Mouse (Mus musculus) MEL (cell line): Measurements from ENCODE around the gene Hcls1. TPM values are rescaled to one million over a fixed set of nuclear protein-coding genes. Genes with fewer than 3 reads are reported as not detected.

Source experiments
- DNase-seq: peaks from one replicate; pipeline ENCODE4 v3.0.0; 2011; ENCODE audit warnings: low read depth, low spot score
- H3K27ac ChIP-seq: 2 replicates; pipeline ENCODE4 v1.5.1; 2012; ENCODE audit warnings: low read depth, mild to moderate bottlenecking, control low read depth, low read length, moderate library complexity; ENCODE audit not compliant: control insufficient read depth
- H3K27me3 ChIP-seq, 2 experiments: fragments of 150-350 bp in 1 of 2; sonication (generic) in 1 of 2; 2 replicates each; pipeline ENCODE4 v1.6.1; 2012; ENCODE audit warnings: low read length in 2 of 2, mild to moderate bottlenecking in 2 of 2, improper control_type of control experiment in 1 of 2, moderate library complexity in 1 of 2; ENCODE audit not compliant: insufficient read depth in 2 of 2, control insufficient read depth in 1 of 2
- H3K36me3 ChIP-seq, 2 experiments: 2 replicates each; pipeline ENCODE4 v1.6.1; 2012 to 2014; ENCODE audit warnings: low read length in 2 of 2, improper control_type of control experiment in 1 of 2, inconsistent platforms in 1 of 2, mild to moderate bottlenecking in 1 of 2; ENCODE audit not compliant: insufficient read depth in 2 of 2, control insufficient read depth in 1 of 2
- H3K4me1 ChIP-seq, 2 experiments: fragments of 150-350 bp in 1 of 2; sonication (generic) in 1 of 2; 2 replicates each; pipeline ENCODE4 v1.6.1; 2012; ENCODE audit warnings: low read length in 2 of 2, improper control_type of control experiment in 1 of 2, mild to moderate bottlenecking in 1 of 2; ENCODE audit not compliant: insufficient read depth in 2 of 2, control insufficient read depth in 1 of 2
- H3K4me3 ChIP-seq, 2 experiments: fragments of 150-350 bp in 1 of 2; sonication (generic) in 1 of 2; 2 replicates each; pipeline ENCODE4 v1.5.1; 2012; ENCODE audit warnings: low read depth in 2 of 2, low read length in 2 of 2, mild to moderate bottlenecking in 2 of 2, moderate library complexity in 2 of 2, control low read depth in 1 of 2, improper control_type of control experiment in 1 of 2; ENCODE audit not compliant: control insufficient read depth in 1 of 2, insufficient read depth in 1 of 2
- H3K79me2 ChIP-seq: 2 replicates; pipeline ENCODE4 v1.6.1; 2012; ENCODE audit warnings: mild to moderate bottlenecking, low read length, moderate library complexity; ENCODE audit not compliant: control insufficient read depth, poor library complexity, insufficient read depth
- H3K9ac ChIP-seq: 2 replicates; pipeline ENCODE4 v1.6.1; 2012; ENCODE audit warnings: low read depth, mild to moderate bottlenecking, control low read depth, low read length, moderate library complexity; ENCODE audit not compliant: control insufficient read depth, poor library complexity, severe bottlenecking
- H3K9me3 ChIP-seq: fragments of 150-350 bp; sonication (generic); replicated peaks from 2 replicates; pipeline ENCODE4 v1.6.1; 2012; ENCODE audit warnings: mild to moderate bottlenecking, low read length, improper control_type of control experiment, moderate library complexity; ENCODE audit not compliant: insufficient read depth
- CHD1 ChIP-seq: IDR thresholded peaks from 2 replicates; pipeline ENCODE4 v1.6.1; 2012; ENCODE audit warnings: low read depth, mild to moderate bottlenecking, inconsistent platforms, low read length, improper control_type of control experiment
- CHD2 ChIP-seq: IDR thresholded peaks from 2 replicates; pipeline ENCODE4 v1.6.1; 2011; ENCODE audit warnings: low read length, improper control_type of control experiment
- CTCF ChIP-seq, 3 experiments: IDR thresholded peaks in 2 of 3; conservative IDR thresholded peaks in 1 of 3; 2 replicates each; pipeline ENCODE4 v1.5.1; 2011 to 2012; ENCODE audit warnings: low read length in 3 of 3, low read depth in 2 of 3, mild to moderate bottlenecking in 2 of 3, improper control_type of control experiment in 1 of 3, inconsistent platforms in 1 of 3, mixed read lengths in 1 of 3, moderate library complexity in 1 of 3; ENCODE audit not compliant: control insufficient read depth in 1 of 3, insufficient read depth in 1 of 3, poor library complexity in 1 of 3, severe bottlenecking in 1 of 3
- E2F4 ChIP-seq: IDR thresholded peaks from 2 replicates; pipeline ENCODE4 v1.6.1; 2011; ENCODE audit warnings: low read depth, low read length, improper control_type of control experiment, borderline replicate concordance
- ELF1 ChIP-seq: IDR thresholded peaks from 2 replicates; pipeline ENCODE4 v1.6.1; 2014; ENCODE audit warnings: low read depth, mild to moderate bottlenecking, inconsistent platforms, low read length, improper control_type of control experiment, moderate library complexity
- EP300 ChIP-seq, 2 experiments: IDR thresholded peaks; 2 replicates each; pipeline ENCODE4 v1.6.1; 2011; ENCODE audit warnings: improper control_type of control experiment in 2 of 2, low read length in 2 of 2, low read depth in 1 of 2, mild to moderate bottlenecking in 1 of 2
- ETS1 ChIP-seq: IDR thresholded peaks from 2 replicates; pipeline ENCODE4 v1.6.1; 2012; ENCODE audit warnings: low read depth, mild to moderate bottlenecking, inconsistent platforms, low read length, improper control_type of control experiment, moderate library complexity
- GATA1 ChIP-seq: IDR thresholded peaks from 2 replicates; pipeline ENCODE4 v1.6.1; 2011; ENCODE audit warnings: low read depth, low read length, improper control_type of control experiment
- JUND ChIP-seq: IDR thresholded peaks from 2 replicates; pipeline ENCODE4 v1.6.1; 2011; ENCODE audit warnings: low read depth, mild to moderate bottlenecking, improper control_type of control experiment, low read length
- MAX ChIP-seq: IDR thresholded peaks from 2 replicates; pipeline ENCODE4 v1.6.1; 2011; ENCODE audit warnings: low read length, improper control_type of control experiment
- MXI1 ChIP-seq: IDR thresholded peaks from 2 replicates; pipeline ENCODE4 v1.6.1; 2011; ENCODE audit warnings: mild to moderate bottlenecking, low read depth, low read length, improper control_type of control experiment
- POLR2AphosphoS5 ChIP-seq: IDR thresholded peaks from 2 replicates; pipeline ENCODE4 v1.6.1; 2012; ENCODE audit warnings: low read depth, borderline replicate concordance, mild to moderate bottlenecking, inconsistent platforms, low read length, moderate library complexity, mixed read lengths
- SIN3A ChIP-seq: IDR thresholded peaks from 2 replicates; pipeline ENCODE4 v1.6.1; 2012; ENCODE audit warnings: low read length, improper control_type of control experiment, inconsistent platforms
- TBP ChIP-seq: IDR thresholded peaks from 2 replicates; pipeline ENCODE4 v1.8.0; 2011; ENCODE audit warnings: low read depth, low read length, improper control_type of control experiment
- TCF12 ChIP-seq: IDR thresholded peaks from 2 replicates; pipeline ENCODE4 v1.6.1; 2014; ENCODE audit warnings: low read depth, mild to moderate bottlenecking, inconsistent platforms, low read length, improper control_type of control experiment, moderate library complexity
- USF1 ChIP-seq: IDR thresholded peaks from 2 replicates; pipeline ENCODE4 v1.6.1; 2014; ENCODE audit warnings: low read depth, mild to moderate bottlenecking, inconsistent platforms, low read length, improper control_type of control experiment, moderate library complexity
- ZKSCAN1 ChIP-seq: IDR thresholded peaks from 2 replicates; pipeline ENCODE4 v1.6.1; 2012; ENCODE audit warnings: low read depth, mild to moderate bottlenecking, inconsistent platforms, low read length, improper control_type of control experiment, moderate library complexity
- ZMIZ1 ChIP-seq: IDR thresholded peaks from 2 replicates; pipeline ENCODE4 v1.6.1; 2012; ENCODE audit warnings: low read depth, mild to moderate bottlenecking, inconsistent platforms, low read length, improper control_type of control experiment, moderate library complexity
- polyA plus RNA-seq, 2 experiments: library from polyadenylated mRNA; stranded (reverse) in 1 of 2; unstranded in 1 of 2; fragments of >175 nt in 1 of 2; fragments of >200 nt in 1 of 2; gene quantifications; 2 replicates each; pipeline versions ENCODE4 v1.2.1 to v1.2.4; 2012; ENCODE audit warnings: low replicate concordance in 2 of 2, low read depth in 1 of 2; ENCODE audit not compliant: insufficient read length in 2 of 2, insufficient read depth in 1 of 2, missing spikeins in 1 of 2
- total RNA-seq: library from RNA; depleted of rRNA; stranded (reverse); fragments of 300-350 nt; gene quantifications from 2 replicates; pipeline ENCODE4 v1.2.3, GENCODE M21; 2012; rRNA removed

The Hcls1 gene
- total and polyA plus RNA-seq, 3 experiments: 57.4 to 91.4 TPM; not detected in 1

DNA sequence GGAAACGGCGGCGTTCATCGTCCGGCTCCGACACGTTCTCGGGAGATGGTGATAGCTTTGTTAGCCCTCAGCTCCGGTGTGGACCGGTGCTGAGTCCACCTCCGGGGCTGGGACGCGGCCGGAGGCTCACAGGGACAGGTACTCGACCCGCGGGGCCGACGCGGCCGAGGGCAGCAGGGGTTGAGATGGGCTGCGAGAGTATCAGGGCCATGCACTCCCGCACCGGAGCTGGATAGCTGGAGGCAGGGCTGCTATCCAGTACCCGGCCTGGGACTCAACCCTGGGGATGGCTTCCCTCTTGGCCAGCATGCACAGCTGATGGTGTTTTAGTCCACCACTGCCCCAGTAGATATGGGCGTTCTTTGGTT, 77.1 kb downstream of the Hcls1 start:
- peak overlapping the region; percentile 92 for H3K9ac ChIP-seq
- no peak for TF ChIP-seq EP300 (IDR thresholded peaks at IDR 0.05; ENCODE audit: low read depth in 1 of 2, low read length in 2 of 2)
- TF ChIP-seq MXI1: no peak
- TF ChIP-seq TCF12: no peak
- TF ChIP-seq CTCF (IDR thresholded peaks at IDR 0.05 in 2 of 3, conservative IDR thresholded peaks at IDR 0.05 in 1 of 3; ENCODE audit: control insufficient read depth in 1 of 3, insufficient read depth in 1 of 3, low read depth in 2 of 3, low read length in 3 of 3, poor library complexity in 1 of 3, severe bottlenecking in 1 of 3): no peak
- no peak for TF ChIP-seq ELF1
- TF ChIP-seq SIN3A: no peak
- no peak for TF ChIP-seq TBP
- no peak for TF ChIP-seq USF1
- TF ChIP-seq E2F4: no peak
- TF ChIP-seq CHD2: no peak
- TF ChIP-seq ZMIZ1: no peak
- TF ChIP-seq ETS1: no peak
- TF ChIP-seq MAX: no peak
- TF ChIP-seq JUND: no peak
- peaks cover 16% of the 10 kb centered on the region for H3K79me2 ChIP-seq
- no peak for DNase-seq
- H3K36me3 ChIP-seq: peaks cover 2 to 11% of the 10 kb centered on the region in 2 experiments; a peak in 3 of 4 replicates
- H3K4me3 ChIP-seq: peak overlapping the region; percentile 69 to 97
- peaks cover 0 to 11% of the 10 kb centered on the region in 2 experiments; a peak in 1 of 4 replicates for H3K4me1 ChIP-seq
- H3K27me3 ChIP-seq: no peaks in the 10 kb centered on the region; a peak in 1 of 4 replicates
- H3K27ac ChIP-seq: peak overlapping the region; percentile 28; the same call in 1 of the 2 replicates
- H3K9me3 ChIP-seq: no peaks in the 10 kb centered on the region

DNA sequence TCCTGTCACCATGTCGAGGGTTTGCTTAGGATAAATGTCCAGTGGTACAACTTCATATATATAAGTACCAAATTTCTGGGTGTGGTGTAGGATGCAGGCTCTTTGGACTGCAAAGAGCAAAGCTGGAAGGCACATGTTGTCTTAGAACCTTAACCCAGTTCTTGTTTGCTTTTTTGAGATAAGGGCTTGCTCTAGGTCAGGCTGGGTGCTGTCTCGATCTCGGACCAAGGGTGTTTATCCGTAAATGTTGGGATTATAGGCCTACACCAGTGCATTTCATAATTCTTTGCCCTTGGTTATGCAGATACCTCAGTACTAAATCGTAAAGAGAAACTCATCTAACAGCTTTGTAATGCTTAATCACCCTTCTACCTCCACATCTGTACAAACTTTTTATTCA, 77.6 kb downstream of the Hcls1 start:
- H3K4me1 ChIP-seq: peaks cover 0 to 11% of the 10 kb centered on the region in 2 experiments; a peak in 1 of 4 replicates
- TF ChIP-seq POLR2AphosphoS5 (no peak), CHD1 (0 out of 2 replicates have a peak, but pooled peaks have one; percentile 51), GATA1 (no peak), ZKSCAN1 (no peak)
- TF ChIP-seq, all 39 proteins: peak for 1
- Histone ChIP-seq H3K27ac (no peak overlapping the region), H3K27me3 (no peaks in the 10 kb centered on the region), H3K9me3 (no peaks in the 10 kb centered on the region), H3K36me3 (peaks cover 2 to 11% of the 10 kb centered on the region in 2 experiments; a peak in 3 of 4 replicates), H3K4me3 (peak overlapping the region; percentile 69 to 97), H3K9ac (peak overlapping the region; percentile 92), H3K79me2 (peaks cover 16% of the 10 kb centered on the region)
- no peak for DNase-seq

Other genes starting within 250 kb of the Hcls1 start
- not detected in 2 replicates for gene Ildr1, start 241.0 kb upstream of the Hcls1 start, total RNA-seq
- gene Ildr1, start 241.0 kb upstream of the Hcls1 start, polyA plus RNA-seq: not detected
- not detected in 2 replicates for gene Slc15a2, start 150.0 kb upstream of the Hcls1 start, total RNA-seq
- gene Slc15a2, start 150.0 kb upstream of the Hcls1 start, polyA plus RNA-seq: not detected
- 8.7 and 11.2 TPM in 2 replicates for gene Iqcb1, start 106.6 kb upstream of the Hcls1 start, total RNA-seq
- 10 to 100 TPM in 1 of 2 experiments, not detected in 1; 14.2 TPM for gene Iqcb1, start 106.6 kb upstream of the Hcls1 start, polyA plus RNA-seq
- 0.27 and 0.65 TPM in 2 replicates for gene Eaf2, start 60.0 kb upstream of the Hcls1 start, total RNA-seq
- gene Eaf2, start 60.0 kb upstream of the Hcls1 start, polyA plus RNA-seq: under 1 TPM in 1 of 2 experiments, not detected in 1; 0.68 TPM
- gene Golgb1, start 59.8 kb upstream of the Hcls1 start, total RNA-seq: 15.8 and 16.8 TPM in 2 replicates
- gene Golgb1, start 59.8 kb upstream of the Hcls1 start, polyA plus RNA-seq: 10 to 100 TPM; 34.1 to 35.0 TPM
- gene Fbxo40, start 55.5 kb downstream of the Hcls1 start, total RNA-seq: 0.15 and 0.20 TPM in 2 replicates
- under 1 TPM in 1 of 2 experiments, not detected in 1; 0.08 TPM for gene Fbxo40, start 55.5 kb downstream of the Hcls1 start, polyA plus RNA-seq
- gene Polq, start 76.8 kb downstream of the Hcls1 start, total RNA-seq: 15.1 and 17.2 TPM in 2 replicates
- 10 to 100 TPM in 1 of 2 experiments, not detected in 1; 13.6 TPM for gene Polq, start 76.8 kb downstream of the Hcls1 start, polyA plus RNA-seq